Mouse (Mus musculus) heart, adult 8-10 months (tissue): ENCODE data around the gene Dnajc13. TPM values are rescaled to one million over a fixed set of nuclear protein-coding genes. Genes with fewer than 3 reads are reported as not detected.

Source experiments
- DNase-seq: peaks from one replicate; pipeline ENCODE4 v3.0.0; 2022; ENCODE audit warnings: low spot score
- total RNA-seq, 4 experiments: library from RNA; stranded (reverse); gene quantifications; 2 replicates each; pipeline ENCODE4 v1.2.4; 2022

Gene Dnajc13
- total RNA-seq, 4 experiments from 2014 or later = 28.3 to 36.0 (median 32.0) TPM

GRCm38 (mm10) chr9:104123101-104123500 is 139.6 kb downstream of the Dnajc13 start:
- DNase-seq = no peak

GRCm38 (mm10) chr9:104109151-104109550 is 153.6 kb downstream of the Dnajc13 start:
- no peak for DNase-seq

- peak; percentile 45 for DNase-seq
These were observed 154.1 kb downstream of the Dnajc13 start for GRCm38 (mm10) chr9:104108571-104109143.

GRCm38 (mm10) chr9:104107482-104107881 is 155.2 kb downstream of the Dnajc13 start:
- DNase-seq = no peak

- no peak for DNase-seq
These were observed 155.8 kb downstream of the Dnajc13 start for GRCm38 (mm10) chr9:104106930-104107329.

- DNase-seq = no peak
These were observed 157.7 kb downstream of the Dnajc13 start for GRCm38 (mm10) chr9:104104986-104105385.

- DNase-seq = no peak
These were observed 159.8 kb downstream of the Dnajc13 start for GRCm38 (mm10) chr9:104102901-104103300.

GRCm38 (mm10) chr9:104102301-104102700 is 160.4 kb downstream of the Dnajc13 start:
- DNase-seq = peak; percentile 46

GRCm38 (mm10) chr9:104101458-104101857 is 161.3 kb downstream of the Dnajc13 start:
- no peak for DNase-seq

Other genes starting within 250 kb of the Dnajc13 start
- 1 to 10 TPM in 1 of 4 experiments, not detected in 3; 2.0 TPM for gene Gm28305, start 222.3 kb downstream of the Dnajc13 start, total RNA-seq
- 10 to 100 TPM; 12.7 to 16.2 (median 14.0) TPM for gene Uba5, start 199.8 kb downstream of the Dnajc13 start, total RNA-seq
- 100 to 1,000 TPM; 114 to 136 (median 130) TPM for gene Acad11, start 199.6 kb downstream of the Dnajc13 start, total RNA-seq
- 1 to 10 TPM; 1.6 to 3.1 (median 1.8) TPM for gene Ackr4, start 136.0 kb downstream of the Dnajc13 start, total RNA-seq
- under 1 TPM in 1 of 4 experiments, not detected in 3; 0.17 TPM for gene Acpp, start 74.8 kb upstream of the Dnajc13 start, total RNA-seq